Mouse (Mus musculus) small intestine, adult 10 weeks (tissue): ENCODE measurements around the gene Rab19. TPM values are rescaled to one million over a fixed set of nuclear protein-coding genes. Genes with fewer than 3 reads are reported as not detected.

ENCODE experiments used
- polyA plus RNA-seq: library from polyadenylated mRNA; stranded (reverse); fragments of 350-450 nt; fragmentation: Illumina TruSeq; extraction: RNeasy Lipid Tissue Mini Kit (QIAGEN cat#74804); gene quantifications from one replicate; pipeline ENCODE4 v1.2.3, GENCODE M21; 2014; ENCODE audit warnings: low replicate concordance

Rab19 gene
- polyA plus RNA-seq, result 5.0 TPM

DNA sequence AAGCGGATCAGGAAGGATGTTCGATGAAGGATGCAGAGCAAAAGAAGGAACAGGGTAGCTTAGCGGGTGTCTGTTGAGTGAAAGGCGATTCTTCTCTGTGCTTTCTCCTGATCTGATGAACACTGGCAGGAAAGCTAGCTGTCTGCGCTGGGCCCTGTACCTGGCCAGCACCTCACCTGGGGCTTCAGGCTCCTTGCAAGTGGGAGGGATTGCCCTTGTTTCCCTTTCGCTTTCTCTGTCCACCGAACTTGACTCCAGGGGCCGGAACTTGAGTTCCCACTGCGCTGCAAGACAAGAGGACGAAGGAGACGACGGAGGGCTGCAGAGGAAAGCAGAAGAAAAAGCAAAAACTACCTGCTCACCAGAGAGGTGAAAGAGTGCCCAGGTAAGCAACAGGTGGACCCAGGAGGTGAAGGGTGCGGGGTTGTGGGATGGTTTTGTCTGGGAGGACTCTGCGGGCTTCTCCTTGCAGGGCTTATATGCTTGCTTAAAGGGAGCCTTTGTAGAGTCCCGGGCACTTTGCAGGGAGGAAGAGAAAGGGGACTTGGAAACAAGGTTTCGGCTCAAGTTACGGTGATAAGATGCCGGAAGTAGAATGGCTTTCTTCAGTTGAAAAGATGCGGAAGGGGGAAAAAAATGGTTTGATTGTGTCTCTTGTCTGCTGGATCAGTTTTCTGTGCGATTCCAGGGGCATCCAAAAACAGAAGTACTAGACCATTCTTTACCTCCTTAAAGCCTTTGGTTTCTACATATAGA is at the start of gene Rab19:
Rab19 (plus strand) TSS at position 51 of the 756 bp plus-strand sequence.

DNA sequence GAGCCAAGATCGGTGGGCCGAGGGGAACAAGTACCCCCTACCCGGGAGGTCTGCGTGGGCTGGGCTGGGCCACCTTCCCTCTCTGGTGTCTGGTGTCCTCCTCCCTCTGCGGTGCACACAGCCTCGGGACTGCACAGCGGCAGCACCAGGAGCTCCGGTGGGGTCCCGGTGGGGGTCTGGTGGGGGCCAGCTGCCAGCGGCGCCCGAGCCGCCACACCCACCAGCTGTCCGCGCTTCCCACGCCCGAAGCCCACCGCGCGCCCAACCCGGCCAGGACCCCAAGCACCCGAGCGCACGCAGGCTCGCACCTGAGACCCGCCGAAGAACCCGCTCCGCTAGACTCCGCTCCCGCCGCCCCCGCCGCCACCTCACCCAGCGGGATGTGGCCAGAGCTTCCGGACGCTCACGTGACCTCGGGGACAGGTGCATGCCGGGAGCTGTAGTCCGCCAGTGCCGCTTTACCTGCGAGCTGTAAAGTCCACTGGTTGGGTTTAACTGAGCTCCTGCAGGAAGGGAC is 3.6 kb upstream of the Rab19 start, which contains the start of gene Slc37a3:
Slc37a3 (minus strand) TSS at position 365 of the 517 bp plus-strand sequence.

DNA sequence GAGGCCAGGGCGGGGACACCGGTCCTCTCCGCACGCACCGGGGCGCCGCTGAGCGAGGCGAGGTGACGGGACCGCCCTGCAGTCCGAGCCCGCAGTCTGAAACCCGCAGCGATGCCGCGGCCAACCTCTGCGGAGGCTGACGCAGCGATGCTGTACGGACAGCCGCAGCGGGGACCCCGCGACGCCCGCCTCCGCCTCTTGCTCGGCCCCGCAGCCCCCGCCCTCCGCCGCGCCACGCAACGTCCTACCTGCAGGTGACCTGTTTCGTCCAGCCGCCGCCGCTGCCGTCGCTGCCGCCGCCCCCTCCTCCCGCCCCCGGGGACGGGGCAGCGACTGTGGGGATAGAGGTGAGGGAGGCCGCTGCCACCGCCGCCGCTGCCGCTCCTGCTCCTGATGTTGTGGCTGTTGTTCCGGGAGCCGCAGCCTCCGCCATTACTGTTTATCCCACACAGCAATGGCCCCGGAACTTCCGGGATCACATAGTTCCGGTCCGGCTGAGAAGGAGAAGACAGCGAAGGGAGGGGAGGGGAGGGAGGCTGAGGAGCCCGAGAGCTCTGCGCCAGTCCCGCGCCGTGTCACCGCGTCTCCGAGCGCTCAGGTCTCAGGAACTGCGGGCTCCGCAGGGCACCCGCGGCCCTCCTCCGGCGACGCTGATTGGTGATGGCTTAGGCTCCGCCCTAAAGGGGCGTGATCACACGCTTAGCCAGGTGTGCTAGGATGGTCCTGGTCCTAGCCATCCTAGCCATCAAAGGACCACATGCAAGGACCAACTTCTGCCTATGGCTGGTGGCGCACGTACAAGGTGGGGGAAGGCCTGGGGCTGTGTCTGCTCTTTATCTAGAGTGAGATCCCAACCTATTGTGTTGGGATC is 39.1 kb downstream of the Rab19 start, which contains the start of gene Mkrn1:
Mkrn1 (minus strand) TSS at position 612 of the 871 bp plus-strand sequence.

Other genes with a start within 250 kb of the Rab19 start
- 51.2 TPM for gene Kdm7a, start 174.4 kb upstream of the Rab19 start, polyA plus RNA-seq
- gene Slc37a3, start 3.5 kb upstream of the Rab19 start, polyA plus RNA-seq, result 26.3 TPM
- gene Mkrn1, start 39.3 kb downstream of the Rab19 start, polyA plus RNA-seq, result 125 TPM
- gene Dennd2a, start 176.7 kb downstream of the Rab19 start, polyA plus RNA-seq, result 0.45 TPM
- gene Adck2, start 192.7 kb downstream of the Rab19 start, polyA plus RNA-seq, result 2.2 TPM
- gene Gm42420, start 204.6 kb downstream of the Rab19 start, polyA plus RNA-seq, result not detected
- gene Ndufb2, start 211.4 kb downstream of the Rab19 start, polyA plus RNA-seq, result 42.7 TPM